Mouse (Mus musculus) midbrain, embryonic 11.5 days (tissue): ENCODE measurements around the gene Trp53tg5. TPM values are rescaled to one million over a fixed set of nuclear protein-coding genes. Genes with fewer than 3 reads are reported as not detected.

Experiments
- ATAC-seq: fragments of 200-750 bp; cut with Nextera tagmentation; 2 replicates; pipeline ENCODE4 v1.8.0; 2017; ENCODE audit warnings: moderate TSS enrichment, moderate library complexity; ENCODE audit not compliant: low FRiP score
- DNase-seq: peaks from one replicate; pipeline ENCODE4 v3.0.0; 2015; ENCODE audit warnings: low spot score; ENCODE audit errors: missing footprints
- H3K27ac ChIP-seq: fragments of 300-500 bp; sonication (generic); 2 replicates; pipeline ENCODE4 v1.5.1; 2014; ENCODE audit warnings: low read depth, low read length
- H3K27me3 ChIP-seq: fragments of 300-500 bp; sonication (generic); 2 replicates; pipeline ENCODE4 v1.6.1; 2014; ENCODE audit warnings: mild to moderate bottlenecking, low read length, moderate library complexity, mixed read lengths; ENCODE audit not compliant: control insufficient read depth, insufficient read depth
- H3K36me3 ChIP-seq: fragments of 300-500 bp; sonication (generic); 2 replicates; pipeline ENCODE4 v1.6.1; 2014; ENCODE audit warnings: mild to moderate bottlenecking, low read length, moderate library complexity, mixed read lengths; ENCODE audit not compliant: control insufficient read depth, insufficient read depth
- H3K4me1 ChIP-seq: fragments of 300-500 bp; sonication (generic); 2 replicates; pipeline ENCODE4 v1.6.1; 2014; ENCODE audit warnings: low read length; ENCODE audit not compliant: control insufficient read depth, insufficient read depth
- H3K4me2 ChIP-seq: fragments of 300-500 bp; sonication (generic); 2 replicates; pipeline ENCODE4 v1.6.1; 2014; ENCODE audit warnings: mild to moderate bottlenecking, moderate library complexity
- H3K4me3 ChIP-seq: fragments of 300-500 bp; sonication (generic); 2 replicates; pipeline ENCODE4 v1.5.1; 2014; ENCODE audit warnings: low read depth, low read length
- H3K9ac ChIP-seq: fragments of 300-500 bp; sonication (generic); 2 replicates; pipeline ENCODE4 v1.6.1; 2014; ENCODE audit warnings: low read length
- H3K9me3 ChIP-seq: fragments of 300-500 bp; sonication (generic); 2 replicates; pipeline ENCODE4 v1.6.1; 2016; ENCODE audit warnings: low read length; ENCODE audit not compliant: control insufficient read depth
- WGBS: fragments of 180-500 bp; shearing (Covaris S2); extraction: QIAGEN DNeasy Blood & Tissue Kit; methylation state at CpG from one replicate; pipeline ENCODE4 v1.1.7; 2014; 5-methylcytosine and 5-hydroxymethylcytosine counted together
- polyA plus RNA-seq: library from polyadenylated mRNA; unstranded; fragments of >200 nt; fragmentation: Nextera tagmentation; extraction: Ambion mirVana; gene quantifications from 2 replicates; pipeline ENCODE4 v1.2.1, GENCODE M21; 2014

Gene Trp53tg5
- polyA plus RNA-seq, 1 experiment from 2014 or later = not detected

DNA sequence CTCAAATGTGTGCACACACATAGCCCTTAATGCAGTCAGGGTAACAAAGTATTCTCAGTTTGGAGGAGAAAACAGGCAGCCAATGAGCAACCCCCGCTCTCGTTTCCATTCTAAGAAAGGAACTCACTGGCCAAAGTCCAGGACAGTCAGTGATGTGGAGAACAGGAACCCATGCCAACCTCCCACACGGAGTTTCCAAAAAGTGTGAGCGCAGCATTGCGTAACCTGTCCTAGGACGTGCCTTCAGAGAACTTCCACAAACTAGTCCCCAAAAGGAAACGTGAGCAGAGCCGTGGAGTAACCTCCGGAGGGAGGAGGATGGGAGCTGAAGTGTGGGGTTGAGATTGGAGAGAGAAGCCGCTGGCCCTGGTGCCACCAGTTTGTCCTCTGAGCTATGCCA lies 18.7 kb downstream of the Trp53tg5 start:
- 83% methylated on average over 10 of the region's 10 CpGs for WGBS
- Histone ChIP-seq H3K36me3 (no peaks in the 10 kb centered on the region), H3K27me3 (no peaks in the 10 kb centered on the region), H3K4me1 (peaks cover 5% of the 10 kb centered on the region), H3K9ac (no peak overlapping the region), H3K27ac (no peak overlapping the region), H3K9me3 (no peaks in the 10 kb centered on the region), H3K4me3 (no peak overlapping the region), H3K4me2 (no peak overlapping the region)
- DNase-seq (no peak), ATAC-seq (no peak)

GRCm38 (mm10) chr2:164453887-164454500 lies 19.5 kb downstream of the Trp53tg5 start:
- no peak for ATAC-seq
- Histone ChIP-seq H3K4me2 (no peak overlapping the region), H3K27me3 (no peaks in the 10 kb centered on the region), H3K9me3 (no peaks in the 10 kb centered on the region), H3K4me3 (no peak overlapping the region), H3K9ac (no peak overlapping the region), H3K36me3 (no peaks in the 10 kb centered on the region), H3K4me1 (peaks cover 5% of the 10 kb centered on the region), H3K27ac (no peak overlapping the region)
- DNase-seq = no peak
- WGBS = 77% methylated on average over 7 of the region's 7 CpGs

DNA sequence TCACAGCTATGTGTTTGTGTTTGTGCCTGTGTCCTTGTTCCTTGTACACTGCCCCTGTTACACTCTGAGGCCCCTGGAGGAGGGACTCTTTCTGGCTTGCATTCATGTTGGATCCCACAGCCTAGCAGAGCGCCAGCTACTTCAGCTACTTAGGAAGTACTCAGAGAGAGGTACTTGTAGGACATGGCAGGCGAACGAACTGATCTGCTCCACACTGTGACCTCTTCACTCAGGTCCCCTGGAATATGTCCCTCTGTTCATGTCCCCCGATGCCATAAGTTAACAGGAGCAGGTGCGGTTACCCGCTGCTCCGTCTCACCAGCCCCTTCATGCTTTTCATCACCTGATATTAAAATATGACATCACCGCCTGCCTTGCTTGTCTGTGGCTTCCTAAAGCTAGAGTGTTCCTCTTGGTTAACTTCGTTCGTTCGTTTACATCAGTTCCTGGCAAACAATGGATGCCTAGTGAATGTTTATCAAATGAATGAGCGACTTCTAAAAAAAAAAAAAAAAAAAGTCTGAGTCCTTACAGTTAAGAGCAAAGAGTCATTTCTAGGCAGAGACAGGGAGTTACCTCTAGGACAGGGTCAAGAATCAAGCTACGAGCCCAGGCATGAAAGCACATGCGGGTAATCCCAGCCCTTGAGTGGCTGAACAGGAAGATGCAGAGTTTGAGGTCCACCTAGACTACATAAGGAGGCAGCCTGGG lies 20.3 kb downstream of the Trp53tg5 start:
- Histone ChIP-seq H3K9me3 (no peaks in the 10 kb centered on the region), H3K4me2 (no peak overlapping the region), H3K27ac (no peak overlapping the region), H3K36me3 (no peaks in the 10 kb centered on the region), H3K9ac (no peak overlapping the region), H3K27me3 (no peaks in the 10 kb centered on the region), H3K4me3 (no peak overlapping the region), H3K4me1 (peaks cover 5% of the 10 kb centered on the region)
- 88% methylated on average over 14 of the region's 14 CpGs for WGBS
- DNase-seq = no peak
- no peak for ATAC-seq

- peaks cover 5% of the 10 kb centered on the region for H3K4me1 ChIP-seq
- no peak for ATAC-seq
- no peak overlapping the region for H3K4me2 ChIP-seq
- no peaks in the 10 kb centered on the region for H3K9me3 ChIP-seq
- no peak overlapping the region for H3K27ac ChIP-seq
- peak; percentile 47 for DNase-seq
- no peaks in the 10 kb centered on the region for H3K27me3 ChIP-seq
- H3K9ac ChIP-seq = no peak overlapping the region
- WGBS = 46% methylated on average over 12 of the region's 13 CpGs
- H3K36me3 ChIP-seq = no peaks in the 10 kb centered on the region
- H3K4me3 ChIP-seq = no peak overlapping the region
Observed at GRCm38 (mm10) chr2:164452000-164452676, 21.4 kb downstream of the Trp53tg5 start.

GRCm38 (mm10) chr2:164449341-164450042 lies 24.0 kb downstream of the Trp53tg5 start:
- H3K4me2 ChIP-seq = no peak overlapping the region
- no peak overlapping the region for H3K9ac ChIP-seq
- no peak for ATAC-seq
- H3K4me1 ChIP-seq = no peaks in the 10 kb centered on the region
- H3K36me3 ChIP-seq = no peaks in the 10 kb centered on the region
- DNase-seq = peak; percentile 61
- WGBS = 91% methylated on average over 14 of the region's 14 CpGs
- no peak overlapping the region for H3K27ac ChIP-seq
- no peaks in the 10 kb centered on the region for H3K9me3 ChIP-seq
- H3K27me3 ChIP-seq = no peaks in the 10 kb centered on the region; the same call in 1 of the 2 replicates
- no peak overlapping the region for H3K4me3 ChIP-seq

GRCm38 (mm10) chr2:164448921-164449320 lies 24.6 kb downstream of the Trp53tg5 start:
- Histone ChIP-seq H3K4me1 (no peaks in the 10 kb centered on the region), H3K36me3 (no peaks in the 10 kb centered on the region), H3K27me3 (no peaks in the 10 kb centered on the region; the same call in 1 of the 2 replicates), H3K4me2 (no peak overlapping the region), H3K9me3 (no peaks in the 10 kb centered on the region), H3K27ac (no peak overlapping the region), H3K9ac (no peak overlapping the region), H3K4me3 (no peak overlapping the region)
- WGBS = 82% methylated on average over 5 of the region's 5 CpGs
- no peak for DNase-seq
- no peak for ATAC-seq

- Histone ChIP-seq H3K27ac (no peak overlapping the region), H3K27me3 (peaks cover 2% of the 10 kb centered on the region; the same call in 1 of the 2 replicates), H3K4me1 (peaks cover 4% of the 10 kb centered on the region), H3K36me3 (no peaks in the 10 kb centered on the region), H3K4me3 (no peak overlapping the region), H3K9ac (no peak overlapping the region), H3K9me3 (no peaks in the 10 kb centered on the region), H3K4me2 (no peak overlapping the region)
- DNase-seq (no peak), ATAC-seq (no peak)
- 96% methylated on average over 1 of the region's 1 CpGs for WGBS
Observed at GRCm38 (mm10) chr2:164448140-164448539, 25.4 kb downstream of the Trp53tg5 start.

DNA sequence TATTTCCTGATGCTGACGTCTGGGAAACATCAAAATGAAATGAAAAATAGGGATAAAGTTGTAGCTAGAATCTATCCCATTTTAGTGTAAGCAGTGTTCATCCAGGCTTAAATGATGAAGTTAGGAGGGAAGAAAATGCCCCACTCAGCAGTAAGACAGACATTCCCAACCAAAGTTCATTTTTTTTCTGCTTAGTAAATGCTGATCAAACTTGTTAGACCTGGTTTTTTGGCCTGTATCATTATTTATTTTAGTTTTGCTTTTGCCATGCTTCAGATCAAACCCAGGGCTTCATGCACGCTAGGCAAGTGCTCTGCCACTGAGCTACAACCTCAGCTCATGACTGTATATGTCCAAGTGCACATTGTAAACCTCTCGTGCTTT lies 27.4 kb downstream of the Trp53tg5 start:
- Histone ChIP-seq H3K9me3 (no peaks in the 10 kb centered on the region), H3K36me3 (no peaks in the 10 kb centered on the region)
- 81% methylated on average over 3 of the region's 3 CpGs for WGBS

More for the DNA sequence above, 27.4 kb downstream of the Trp53tg5 start:
- Histone ChIP-seq H3K9ac (no peak overlapping the region), H3K4me3 (no peak overlapping the region), H3K27ac (no peak overlapping the region), H3K4me1 (peaks cover 15% of the 10 kb centered on the region), H3K4me2 (no peak overlapping the region), H3K27me3 (peaks cover 7% of the 10 kb centered on the region)
- DNase-seq = no peak
- no peak for ATAC-seq
